ENCODE assay signal across 9 mouse cellular contexts in the genomic region with DNA sequence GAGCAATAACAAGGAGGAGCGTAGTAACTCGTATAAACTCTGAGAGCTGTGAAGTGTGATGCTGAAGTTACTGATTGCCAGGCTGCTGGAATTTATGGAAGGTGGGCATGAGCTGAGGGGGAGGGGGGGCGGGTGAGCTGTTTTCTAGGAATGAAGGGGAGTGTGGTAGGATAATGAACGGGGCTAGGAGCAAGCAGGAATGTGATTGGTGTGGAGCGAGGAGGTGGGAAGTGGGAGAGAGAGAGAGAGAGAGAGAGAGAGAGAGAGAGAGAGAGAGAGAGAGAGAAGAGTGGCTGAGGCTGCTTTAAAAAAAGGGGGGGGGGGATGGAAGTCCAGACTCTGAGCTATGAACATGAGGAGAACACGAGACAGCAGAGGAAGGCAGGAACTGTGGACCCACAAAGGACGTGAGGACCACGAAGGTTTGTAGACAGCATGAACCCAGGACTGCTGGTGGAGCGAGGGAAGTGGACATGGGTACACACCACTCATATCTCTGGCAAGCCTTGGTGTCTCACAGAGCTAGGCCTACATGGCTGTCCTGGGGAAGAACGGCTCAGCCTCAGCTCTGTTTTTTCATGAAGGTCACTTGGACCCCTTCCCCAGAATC. TPM values are rescaled to one million over a fixed set of nuclear protein-coding genes. Genes with fewer than 3 reads are reported as not detected.
A peak's percentile ranks its signal among the peaks of the same experiment; 100 is the strongest.
DNase-seq lines count a peak whose midpoint lies in the region; ATAC-seq and TF ChIP-seq lines count a peak whose summit lies in the region.
"Had no signal": no experiment of that assay in that cellular context is flagged by ENCODE, and none has a peak within 500 bp of the region (broad histone marks: within the 10 kb centered on the region; RNA-seq: fewer than 3 reads in every experiment).

No protein-coding gene starts in this region.

- H3K4me3 ChIP-seq in kidney, embryonic 14.5 days (ENCODE audit: low read length), result peak overlapping the region; percentile 80
- no peak overlapping the region for H3K4me3 ChIP-seq in embryonic fibroblast, embryonic 13.5 days (ENCODE audit: insufficient read depth, low read length)
- peak overlapping the region; percentile 81 for H3K4me3 ChIP-seq in neural tube, embryonic 13.5 days

- ATAC-seq in kidney, embryonic 14.5 days (ENCODE audit: low FRiP score, low TSS enrichment), result peak; percentile 64
- no peak for ATAC-seq in neural tube, embryonic 13.5 days (ENCODE audit: low read depth)
- no peak for ATAC-seq in cerebellum, adult (ENCODE audit: insufficient number of reproducible peaks, low FRiP score, low TSS enrichment)

- 15% methylated on average over 9 of the region's 10 CpGs for WGBS in kidney, embryonic 14.5 days
- 26% methylated on average over 9 of the region's 10 CpGs for WGBS in neural tube, embryonic 13.5 days

- no peaks in the 10 kb centered on the region for H3K9me3 ChIP-seq in kidney, embryonic 14.5 days (ENCODE audit: control insufficient read depth, low read length)
- H3K9me3 ChIP-seq in neural tube, embryonic 13.5 days, result no peaks in the 10 kb centered on the region

- peak overlapping the region; percentile 99 for H3K27ac ChIP-seq in kidney, embryonic 14.5 days (ENCODE audit: low read depth, low read length)
- H3K27ac ChIP-seq in embryonic fibroblast, embryonic 13.5 days (ENCODE audit: insufficient read depth, low read length), result 0 out of 2 replicates have a peak overlapping the region, but pooled peaks have one; percentile 2
- H3K27ac ChIP-seq in neural tube, embryonic 13.5 days (replicated peaks), result peak overlapping the region; percentile 98

- H3K4me2 ChIP-seq in kidney, embryonic 14.5 days (replicated peaks; ENCODE audit: low read depth, low read length), result peak overlapping the region; percentile 59
- H3K4me2 ChIP-seq in neural tube, embryonic 13.5 days, result peak overlapping the region; percentile 90

- no peaks in the 10 kb centered on the region for H3K27me3 ChIP-seq in kidney, embryonic 14.5 days (ENCODE audit: control insufficient read depth, insufficient read depth, low read length)
- H3K27me3 ChIP-seq in neural tube, embryonic 13.5 days, result no peaks in the 10 kb centered on the region

- TF ChIP-seq POLR2A in embryonic fibroblast, embryonic 13.5 days (IDR thresholded peaks at IDR 0.05; ENCODE audit: low read depth, low read length), result no peak

- no peak for DNase-seq in kidney, adult 18-20 months
- peak; percentile 46 for DNase-seq in kidney, postnatal 14 days
- DNase-seq in B cell, adult 2 months, result no peak
- no peak for DNase-seq in thymus, postnatal 10 days (ENCODE audit: low spot score in 2 of 2)
- DNase-seq: right cerebral cortex, postnatal 14 days had no signal

- peaks cover 26% of the 10 kb centered on the region for H3K4me1 ChIP-seq in kidney, embryonic 14.5 days (ENCODE audit: control insufficient read depth, insufficient read depth, low read length)
- H3K4me1 ChIP-seq in embryonic fibroblast, embryonic 13.5 days (ENCODE audit: control insufficient read depth, insufficient read depth, low read length), result 0 out of 2 replicates have a peak, but pooled peaks cover 2% of the 10 kb centered on the region
- H3K4me1 ChIP-seq in neural tube, embryonic 13.5 days (replicated peaks), result peaks cover 44% of the 10 kb centered on the region

- H3K9ac ChIP-seq in kidney, embryonic 14.5 days (ENCODE audit: low read depth, low read length), result peak overlapping the region; percentile 42; the same call in 1 of the 2 replicates
- peak overlapping the region; percentile 93; the same call in 1 of the 2 replicates for H3K9ac ChIP-seq in neural tube, embryonic 13.5 days

- no peaks in the 10 kb centered on the region for H3K36me3 ChIP-seq in kidney, embryonic 14.5 days (ENCODE audit: control insufficient read depth, insufficient read depth, low read length)
- no peaks in the 10 kb centered on the region for H3K36me3 ChIP-seq in neural tube, embryonic 13.5 days

- TF ChIP-seq CTCF in embryonic fibroblast, embryonic 13.5 days (IDR thresholded peaks at IDR 0.05; ENCODE audit: borderline replicate concordance, insufficient read depth, low read length), result no peak

RNA-seq across cellular contexts. Expression of a gene that starts 1.2 kb away (rescaled TPM):
- 57.3 and 72.4 TPM in 2 replicates for polyA plus RNA-seq in kidney, embryonic 14.5 days (2014; fragmentation: Nextera tagmentation; extraction: Ambion mirVana)
- 32.2 and 36.8 TPM in 2 replicates for polyA plus RNA-seq in embryonic fibroblast, embryonic 13.5 days (2011; ENCODE audit: insufficient read length, low read depth, missing spikeins)
- polyA plus RNA-seq in neural tube, embryonic 13.5 days (2015; fragmentation: Nextera tagmentation; extraction: Ambion mirVana), result 75.4 and 91.9 TPM in 2 replicates

Comparison
In these comparisons a context has a peak if more than half of its experiments do, and no peak if none do; other contexts are left out.
1. H3K27ac ChIP-seq: peak in every context shown above with its lines; median percentile 99 in kidney, embryonic 14.5 days; 98 in neural tube, embryonic 13.5 days; 2 in embryonic fibroblast, embryonic 13.5 days.